Mouse (Mus musculus): ENCODE measurements around the gene Cdkn1a.

Cdkn1a gene

GRCm38 (mm10) chr17:29117006-29117648 lies 26.4 kb downstream of the Cdkn1a start:
- DNase-seq (ENCODE audit: low spot score), result peak; percentile 1

GRCm38 (mm10) chr17:29118057-29118456 lies 27.3 kb downstream of the Cdkn1a start:
- DNase-seq (ENCODE audit: low spot score), result peak; percentile 1

GRCm38 (mm10) chr17:29120666-29121065 lies 29.9 kb downstream of the Cdkn1a start:
- peak; percentile 10 for DNase-seq (ENCODE audit: low spot score)

- peak; percentile 69 for DNase-seq (ENCODE audit: low spot score)
Observed at GRCm38 (mm10) chr17:29122817-29123216, 32.0 kb downstream of the Cdkn1a start.

- peak; percentile 40 for DNase-seq (ENCODE audit: low spot score)
Observed at GRCm38 (mm10) chr17:29123578-29124174, 32.9 kb downstream of the Cdkn1a start.

GRCm38 (mm10) chr17:29126561-29126960 lies 35.8 kb downstream of the Cdkn1a start:
- DNase-seq (ENCODE audit: low spot score), result no peak

GRCm38 (mm10) chr17:29129341-29129740 lies 38.6 kb downstream of the Cdkn1a start:
- no peak for DNase-seq (ENCODE audit: low spot score)

- no peak for DNase-seq (ENCODE audit: low spot score)
Observed at GRCm38 (mm10) chr17:29135066-29135465, 44.3 kb downstream of the Cdkn1a start.

- DNase-seq (ENCODE audit: low spot score), result peak; percentile 75
Observed at GRCm38 (mm10) chr17:29136236-29136635, 45.5 kb downstream of the Cdkn1a start.

- DNase-seq (ENCODE audit: low spot score), result no peak
Observed at GRCm38 (mm10) chr17:29137906-29138305, 47.1 kb downstream of the Cdkn1a start.

GRCm38 (mm10) chr17:29141577-29141976 lies 50.8 kb downstream of the Cdkn1a start:
- DNase-seq (ENCODE audit: low spot score), result peak; percentile 27

- DNase-seq (ENCODE audit: low spot score), result no peak
Observed at GRCm38 (mm10) chr17:29143266-29143665, 52.5 kb downstream of the Cdkn1a start.

GRCm38 (mm10) chr17:29145101-29145500 lies 54.3 kb downstream of the Cdkn1a start:
- DNase-seq (ENCODE audit: low spot score), result no peak

GRCm38 (mm10) chr17:29147273-29147672 lies 56.5 kb downstream of the Cdkn1a start:
- DNase-seq (ENCODE audit: low spot score), result no peak

GRCm38 (mm10) chr17:29147773-29148172 lies 57.0 kb downstream of the Cdkn1a start:
- no peak for DNase-seq (ENCODE audit: low spot score)

- DNase-seq (ENCODE audit: low spot score), result no peak
Observed at GRCm38 (mm10) chr17:29149766-29150165, 59.0 kb downstream of the Cdkn1a start.

Data from urinary bladder, postnatal 14 days (tissue).